Comparison of ENCODE assay signal across 8 mouse cellular contexts in genomic region chr19:56722711-56723330, GRCm38 (mm10). TPM values are rescaled to one million over a fixed set of nuclear protein-coding genes. Genes with fewer than 3 reads are reported as not detected.
DNase-seq lines count a peak whose midpoint lies in the region; ATAC-seq and TF ChIP-seq lines count a peak whose summit lies in the region.

No protein-coding gene starts in this region.

- no peak overlapping the region for H3K9ac ChIP-seq in kidney, embryonic 15.5 days
- H3K9ac ChIP-seq in heart, embryonic 13.5 days = peak overlapping the region; percentile 92

- intact Hi-C loops in left cerebral cortex, adult 2 months (cut with DNase I) = loop anchor here (2.0 to 5.0 kb wide), 3 partner anchors 86 to 301 kb away; no protein-coding TSS in a partner anchor

- peaks cover 33% of the 10 kb centered on the region for H3K4me1 ChIP-seq in kidney, embryonic 15.5 days
- peaks cover 2% of the 10 kb centered on the region for H3K4me1 ChIP-seq in cortical plate, adult 2 months (ENCODE audit: control insufficient read depth, insufficient read depth, low read length)
- peaks cover 65% of the 10 kb centered on the region for H3K4me1 ChIP-seq in heart, embryonic 13.5 days

- H3K4me2 ChIP-seq in kidney, embryonic 15.5 days = peak overlapping the region; percentile 95
- peak overlapping the region; percentile 93 for H3K4me2 ChIP-seq in heart, embryonic 13.5 days

- no peaks in the 10 kb centered on the region for H3K9me3 ChIP-seq in kidney, embryonic 15.5 days (replicated peaks)
- no peaks in the 10 kb centered on the region for H3K9me3 ChIP-seq in heart, embryonic 13.5 days

- peak; percentile 61; the same call in 1 of the 2 replicates for ATAC-seq in kidney, embryonic 15.5 days (replicated peaks; ENCODE audit: low FRiP score)
- ATAC-seq in heart, embryonic 13.5 days (ENCODE audit: extremely low read depth, insufficient number of reproducible peaks, low FRiP score, low TSS enrichment) = no peak; the same call in 1 of the 2 replicates

- TF ChIP-seq CTCF in cortical plate, adult 2 months (IDR thresholded peaks at IDR 0.05; ENCODE audit: extremely low read depth, insufficient read depth, low read length) = no peak
- no peak for TF ChIP-seq CTCF in left cerebral cortex, adult 2 months (IDR thresholded peaks at IDR 0.05)

- no peaks in the 10 kb centered on the region for H3K36me3 ChIP-seq in kidney, embryonic 15.5 days
- no peaks in the 10 kb centered on the region; the same call in 1 of the 2 replicates for H3K36me3 ChIP-seq in heart, embryonic 13.5 days
- no peaks in the 10 kb centered on the region for H3K36me3 ChIP-seq in splenic B cell, adult 2 months (ENCODE audit: control insufficient read depth, insufficient read depth, low read length, poor library complexity, severe bottlenecking)

- peaks cover 97% of the 10 kb centered on the region for H3K27me3 ChIP-seq in kidney, embryonic 15.5 days
- peaks cover 56% of the 10 kb centered on the region for H3K27me3 ChIP-seq in heart, embryonic 13.5 days (replicated peaks)
- no peaks in the 10 kb centered on the region; the same call in 1 of the 2 replicates for H3K27me3 ChIP-seq in splenic B cell, adult 2 months (ENCODE audit: control insufficient read depth, insufficient read depth, low read length, poor library complexity, severe bottlenecking)

- peak overlapping the region; percentile 53 for H3K4me3 ChIP-seq in kidney, embryonic 15.5 days (replicated peaks)
- H3K4me3 ChIP-seq in cortical plate, adult 2 months (ENCODE audit: insufficient read depth, low read length) = peak overlapping the region; percentile 92
- peak overlapping the region; percentile 77 for H3K4me3 ChIP-seq in heart, embryonic 13.5 days
- peak overlapping the region; percentile 75 for H3K4me3 ChIP-seq in left cerebral cortex, adult 2 months

- 2% methylated on average over 69 of the region's 69 CpGs for WGBS in kidney, embryonic 15.5 days
- WGBS in heart, embryonic 13.5 days = 1% methylated on average over 69 of the region's 69 CpGs

- H3K27ac ChIP-seq in kidney, embryonic 15.5 days = no peak overlapping the region
- peak overlapping the region; percentile 98 for H3K27ac ChIP-seq in cortical plate, adult 2 months (ENCODE audit: insufficient read depth, low read length)
- peak overlapping the region; percentile 79 for H3K27ac ChIP-seq in heart, embryonic 13.5 days (replicated peaks)
- peak overlapping the region; percentile 96 for H3K27ac ChIP-seq in left cerebral cortex, adult 2 months

- peak; percentile 55 for TF ChIP-seq POLR2A in cortical plate, adult 2 months (IDR thresholded peaks at IDR 0.05; ENCODE audit: extremely low read depth, insufficient read depth, low read length)

- DNase-seq in kidney, adult 11 months = no peak
- peak; percentile 68 for DNase-seq in left cerebral cortex, adult 2 months (ENCODE audit: extremely low spot score in 1 of 2, low spot score in 2 of 2)
- peak; percentile 41 for DNase-seq in lung, postnatal 36 days
- peak; percentile 19 for DNase-seq in splenic B cell, adult 2 months (ENCODE audit: low read depth, low spot score)
- DNase-seq in MN1 (ENCODE audit: low spot score) = no peak

RNA-seq across cellular contexts. Expression of gene Adrb1, which starts 0.8 kb away (rescaled TPM):
- polyA plus RNA-seq in kidney, embryonic 15.5 days (2015; fragmentation: Nextera tagmentation; extraction: Ambion mirVana) = 0.23 and 0.36 TPM in 2 replicates
- 30.8 and 34.0 TPM in 2 replicates for polyA plus RNA-seq in cortical plate, adult 2 months (2012; rRNA removed)
- 2.9 and 3.0 TPM in 2 replicates for polyA plus RNA-seq in heart, embryonic 13.5 days (2015; fragmentation: Nextera tagmentation; extraction: Ambion mirVana)
- 10 to 100 TPM; 46.7 to 50.8 TPM for total RNA-seq in left cerebral cortex, adult 2 months (2021)

Comparison
In these comparisons a context has a peak if more than half of its experiments do, and no peak if none do; other contexts are left out.
1. DNase-seq: peak in left cerebral cortex, adult 2 months (2 of 2), lung, postnatal 36 days (single experiment) and splenic B cell, adult 2 months (single experiment); none in kidney, adult 11 months (single experiment) and MN1 (single experiment).
2. Peak in every context shown above with its lines, with median percentiles within 50 percentile points of each other: H3K4me3 ChIP-seq.